Mouse (Mus musculus): ENCODE results near the gene Ttc14. TPM values are rescaled to one million over a fixed set of nuclear protein-coding genes. Genes with fewer than 3 reads are reported as not detected.

Ttc14 gene
- polyA plus RNA-seq, 1 experiment: 53.0 TPM

- no peak for TF ChIP-seq POLR2A (IDR thresholded peaks at IDR 0.05; ENCODE audit: insufficient read depth, low read length)
- no peak for TF ChIP-seq EP300 (IDR thresholded peaks at IDR 0.05; ENCODE audit: insufficient read depth, low read depth, low read length)
- no peak for TF ChIP-seq CTCF (IDR thresholded peaks at IDR 0.05; ENCODE audit: low read depth, low read length)
- Histone ChIP-seq H3K27me3 (ENCODE audit: control insufficient read depth, insufficient read depth, low read length, poor library complexity, severe bottlenecking) (no peaks in the 10 kb centered on the region), H3K9ac (ENCODE audit: low read depth, poor library complexity, severe bottlenecking) (no peak overlapping the region), H3K9me3 (replicated peaks; ENCODE audit: control insufficient read depth, insufficient read depth, low read length, poor library complexity, severe bottlenecking) (no peaks in the 10 kb centered on the region), H3K4me1 (ENCODE audit: control insufficient read depth, insufficient read depth, low read length) (no peaks in the 10 kb centered on the region), H3K4me3 (ENCODE audit: low read depth, low read length) (no peak overlapping the region), H3K36me3 (ENCODE audit: control insufficient read depth, insufficient read depth, low read length, poor library complexity, severe bottlenecking) (no peaks in the 10 kb centered on the region), H3K27ac (ENCODE audit: insufficient read depth, low read length) (no peak overlapping the region)
These were observed 36.9 kb downstream of the Ttc14 start for GRCm38 (mm10) chr3:33836576-33836975.

- TF ChIP-seq CTCF (IDR thresholded peaks at IDR 0.05; ENCODE audit: low read depth, low read length) (no peak), EP300 (IDR thresholded peaks at IDR 0.05; ENCODE audit: insufficient read depth, low read depth, low read length) (no peak), POLR2A (IDR thresholded peaks at IDR 0.05; ENCODE audit: insufficient read depth, low read length) (no peak)
- Histone ChIP-seq H3K4me1 (ENCODE audit: control insufficient read depth, insufficient read depth, low read length) (no peaks in the 10 kb centered on the region), H3K27ac (ENCODE audit: insufficient read depth, low read length) (no peak overlapping the region), H3K36me3 (ENCODE audit: control insufficient read depth, insufficient read depth, low read length, poor library complexity, severe bottlenecking) (no peaks in the 10 kb centered on the region), H3K9me3 (replicated peaks; ENCODE audit: control insufficient read depth, insufficient read depth, low read length, poor library complexity, severe bottlenecking) (no peaks in the 10 kb centered on the region), H3K4me3 (ENCODE audit: low read depth, low read length) (no peak overlapping the region), H3K9ac (ENCODE audit: low read depth, poor library complexity, severe bottlenecking) (no peak overlapping the region), H3K27me3 (ENCODE audit: control insufficient read depth, insufficient read depth, low read length, poor library complexity, severe bottlenecking) (no peaks in the 10 kb centered on the region)
These were observed 39.2 kb downstream of the Ttc14 start for GRCm38 (mm10) chr3:33838877-33839276.

- Histone ChIP-seq H3K36me3 (ENCODE audit: control insufficient read depth, insufficient read depth, low read length, poor library complexity, severe bottlenecking) (no peaks in the 10 kb centered on the region), H3K27ac (ENCODE audit: insufficient read depth, low read length) (no peak within 1 kb of the TSS), H3K9me3 (replicated peaks; ENCODE audit: control insufficient read depth, insufficient read depth, low read length, poor library complexity, severe bottlenecking) (no peaks in the 10 kb centered on the region), H3K9ac (ENCODE audit: low read depth, poor library complexity, severe bottlenecking) (0 out of 2 replicates have a peak within 1 kb of the TSS, but pooled peaks have one; percentile 9), H3K4me3 (ENCODE audit: low read depth, low read length) (peak within 1 kb of the TSS; percentile 90), H3K4me1 (ENCODE audit: control insufficient read depth, insufficient read depth, low read length) (no peaks in the 10 kb centered on the region), H3K27me3 (ENCODE audit: control insufficient read depth, insufficient read depth, low read length, poor library complexity, severe bottlenecking) (no peaks in the 10 kb centered on the region)
- no peak for TF ChIP-seq CTCF (IDR thresholded peaks at IDR 0.05; ENCODE audit: low read depth, low read length)
- no peak for TF ChIP-seq POLR2A (IDR thresholded peaks at IDR 0.05; ENCODE audit: insufficient read depth, low read length)
- TF ChIP-seq EP300 (IDR thresholded peaks at IDR 0.05; ENCODE audit: insufficient read depth, low read depth, low read length): no peak
These were observed 44.4 kb downstream of the Ttc14 start, which contains the start of gene Ccdc39 for GRCm38 (mm10) chr3:33843801-33844632. Ccdc39 (minus strand) TSS chr3:33844310.

- no peaks in the 10 kb centered on the region for H3K27me3 ChIP-seq (ENCODE audit: control insufficient read depth, insufficient read depth, low read length, poor library complexity, severe bottlenecking)
- no peak overlapping the region for H3K27ac ChIP-seq (ENCODE audit: insufficient read depth, low read length)
- H3K9ac ChIP-seq (ENCODE audit: low read depth, poor library complexity, severe bottlenecking): no peak overlapping the region
- no peaks in the 10 kb centered on the region for H3K4me1 ChIP-seq (ENCODE audit: control insufficient read depth, insufficient read depth, low read length)
- TF ChIP-seq POLR2A (IDR thresholded peaks at IDR 0.05; ENCODE audit: insufficient read depth, low read length): no peak
- TF ChIP-seq EP300 (IDR thresholded peaks at IDR 0.05; ENCODE audit: insufficient read depth, low read depth, low read length): no peak
- TF ChIP-seq CTCF (IDR thresholded peaks at IDR 0.05; ENCODE audit: low read depth, low read length): no peak
- H3K36me3 ChIP-seq (ENCODE audit: control insufficient read depth, insufficient read depth, low read length, poor library complexity, severe bottlenecking): no peaks in the 10 kb centered on the region
- H3K9me3 ChIP-seq (replicated peaks; ENCODE audit: control insufficient read depth, insufficient read depth, low read length, poor library complexity, severe bottlenecking): no peaks in the 10 kb centered on the region
- H3K4me3 ChIP-seq (ENCODE audit: low read depth, low read length): no peak overlapping the region
These were observed 47.0 kb downstream of the Ttc14 start for GRCm38 (mm10) chr3:33846639-33847038.

GRCm38 (mm10) chr3:33850856-33851255 lies 51.2 kb downstream of the Ttc14 start:
- Histone ChIP-seq H3K36me3 (ENCODE audit: control insufficient read depth, insufficient read depth, low read length, poor library complexity, severe bottlenecking) (no peaks in the 10 kb centered on the region), H3K4me1 (ENCODE audit: control insufficient read depth, insufficient read depth, low read length) (no peaks in the 10 kb centered on the region), H3K9me3 (replicated peaks; ENCODE audit: control insufficient read depth, insufficient read depth, low read length, poor library complexity, severe bottlenecking) (no peaks in the 10 kb centered on the region), H3K27ac (ENCODE audit: insufficient read depth, low read length) (no peak overlapping the region), H3K9ac (ENCODE audit: low read depth, poor library complexity, severe bottlenecking) (no peak overlapping the region), H3K4me3 (ENCODE audit: low read depth, low read length) (no peak overlapping the region), H3K27me3 (ENCODE audit: control insufficient read depth, insufficient read depth, low read length, poor library complexity, severe bottlenecking) (no peaks in the 10 kb centered on the region)
- TF ChIP-seq CTCF (IDR thresholded peaks at IDR 0.05; ENCODE audit: low read depth, low read length) (no peak), POLR2A (IDR thresholded peaks at IDR 0.05; ENCODE audit: insufficient read depth, low read length) (no peak), EP300 (IDR thresholded peaks at IDR 0.05; ENCODE audit: insufficient read depth, low read depth, low read length) (no peak)

GRCm38 (mm10) chr3:33853062-33853461 lies 53.4 kb downstream of the Ttc14 start:
- TF ChIP-seq POLR2A (IDR thresholded peaks at IDR 0.05; ENCODE audit: insufficient read depth, low read length): no peak
- no peak for TF ChIP-seq EP300 (IDR thresholded peaks at IDR 0.05; ENCODE audit: insufficient read depth, low read depth, low read length)
- TF ChIP-seq CTCF (IDR thresholded peaks at IDR 0.05; ENCODE audit: low read depth, low read length): no peak
- no peak overlapping the region for H3K4me3 ChIP-seq (ENCODE audit: low read depth, low read length)
- no peaks in the 10 kb centered on the region for H3K36me3 ChIP-seq (ENCODE audit: control insufficient read depth, insufficient read depth, low read length, poor library complexity, severe bottlenecking)
- H3K27me3 ChIP-seq (ENCODE audit: control insufficient read depth, insufficient read depth, low read length, poor library complexity, severe bottlenecking): no peaks in the 10 kb centered on the region
- H3K9me3 ChIP-seq (replicated peaks; ENCODE audit: control insufficient read depth, insufficient read depth, low read length, poor library complexity, severe bottlenecking): no peaks in the 10 kb centered on the region
- H3K9ac ChIP-seq (ENCODE audit: low read depth, poor library complexity, severe bottlenecking): no peak overlapping the region
- H3K4me1 ChIP-seq (ENCODE audit: control insufficient read depth, insufficient read depth, low read length): no peaks in the 10 kb centered on the region
- no peak overlapping the region for H3K27ac ChIP-seq (ENCODE audit: insufficient read depth, low read length)

Data from ES-Bruce4 (cell line).